Mouse (Mus musculus): ENCODE results near the gene Cobl.

DNA sequence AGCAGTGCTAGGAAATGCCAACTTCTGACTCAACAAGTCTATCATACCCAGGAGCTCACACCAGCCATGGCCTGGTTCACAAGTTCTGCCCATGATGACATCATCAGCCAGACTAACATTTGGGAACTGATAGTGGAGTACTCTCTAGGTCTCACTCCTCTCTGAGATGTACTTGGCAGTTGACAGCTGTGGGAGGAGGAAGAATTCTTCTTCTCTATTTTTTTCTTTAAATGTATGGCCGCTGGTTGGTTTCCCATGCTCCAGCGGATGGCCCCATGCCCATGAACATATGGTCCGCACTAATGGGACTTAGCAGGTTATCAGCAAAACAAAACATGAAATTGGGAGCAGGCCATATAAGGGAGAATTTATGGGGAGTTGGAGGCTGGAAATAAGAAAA lies 145.4 kb downstream of the Cobl start:
- TF ChIP-seq EP300 (IDR thresholded peaks at IDR 0.05; ENCODE audit: low read depth) (no peak), CTCF (IDR thresholded peaks at IDR 0.05; ENCODE audit: low read depth) (no peak)
